Mouse (Mus musculus) frontal cortex, postnatal 25 days (tissue): ENCODE data around the gene Gm3033.
"Not testable (repeated sequence)": the region's sequence is repeated elsewhere in the genome, so short reads cannot be mapped to it uniquely, and the experiment has no call there.

Experiments used
- DNase-seq, 2 experiments: peaks; one replicate each; pipeline ENCODE4 v3.0.0; 2022; ENCODE audit warnings: low spot score in 2 of 2

Gene Gm3033

DNA sequence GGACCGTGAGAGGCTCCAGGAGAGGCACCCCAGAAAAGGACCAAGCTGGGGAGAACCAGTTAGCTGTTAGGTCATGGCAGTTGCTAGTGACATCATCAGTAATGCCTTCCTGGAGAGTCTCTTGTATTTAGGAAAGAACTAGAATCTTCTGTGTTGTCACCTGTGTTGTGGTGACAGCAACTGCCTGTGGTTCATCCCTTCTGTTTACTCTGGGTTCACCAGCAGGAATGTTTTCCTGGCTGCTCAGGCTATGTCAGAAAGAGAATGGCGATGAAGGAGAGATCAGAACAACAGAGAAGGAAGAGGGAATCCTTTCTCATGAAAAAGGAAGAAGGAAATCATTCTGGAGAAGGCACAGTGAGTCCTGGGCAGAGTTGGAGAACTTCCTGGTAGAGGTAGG lies at the start of gene Gm3033:
Gene Gm3033 (plus strand): TSS at position 301 of the 400 bp plus-strand sequence.
- not testable (repeated sequence) for DNase-seq

DNA sequence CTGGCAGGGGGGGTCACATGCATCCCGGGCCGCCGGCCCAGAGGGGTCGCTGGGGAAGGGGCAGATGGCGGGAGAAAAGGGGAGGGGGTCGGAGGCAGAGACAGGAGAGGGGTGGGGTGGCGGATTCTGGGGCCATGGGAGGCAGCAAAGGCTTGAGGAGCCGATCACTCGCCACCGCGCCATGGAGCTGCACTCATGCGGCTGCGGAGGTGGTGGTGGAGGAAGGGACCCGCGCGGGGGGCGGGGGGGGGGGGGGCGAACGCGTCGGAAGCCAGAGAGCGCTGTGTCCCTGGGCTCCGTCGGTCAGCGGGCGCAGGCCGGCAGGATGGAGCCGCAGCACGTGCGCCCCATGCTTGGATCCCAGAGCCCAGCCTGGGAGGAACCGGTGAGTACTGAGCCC lies 36.3 kb upstream of the Gm3033 start, which contains the start of gene Gm3002:
Gene Gm3002 (plus strand): TSS at position 301 of the 400 bp plus-strand sequence.
- not testable (repeated sequence) for DNase-seq

DNA sequence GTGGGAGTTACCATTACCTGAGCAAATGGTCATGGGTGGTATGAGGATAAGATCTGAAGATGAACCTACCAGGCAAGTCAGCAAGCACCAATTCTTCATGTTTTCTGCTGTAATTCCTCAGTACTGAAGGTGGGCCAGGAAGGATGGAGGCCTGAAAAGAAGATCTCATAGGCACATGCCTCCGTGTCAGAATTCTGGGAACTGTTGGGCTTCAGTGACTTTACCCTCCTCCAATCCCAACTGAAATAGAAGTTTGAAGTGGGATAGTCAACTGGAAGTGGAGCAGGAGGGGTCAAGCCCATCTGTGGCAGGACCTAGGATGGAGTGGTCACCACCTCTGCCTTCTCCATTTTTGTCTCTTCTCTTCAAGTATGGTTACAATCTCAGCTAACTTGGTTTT lies 37.8 kb downstream of the Gm3033 start, which contains the start of gene Gm2916:
Gene Gm2916 (plus strand): TSS at position 301 of the 400 bp plus-strand sequence.
- DNase-seq: not testable (repeated sequence)
